Mouse (Mus musculus) hindbrain, embryonic 10.5 days (tissue): ENCODE results near the gene 1110017D15Rik. TPM values are rescaled to one million over a fixed set of nuclear protein-coding genes. Genes with fewer than 3 reads are reported as not detected.

Experiments used
- DNase-seq: peaks from one replicate; pipeline ENCODE4 v3.0.0-alpha.2; 2017; ENCODE audit warnings: low spot score
- H3K27ac ChIP-seq: fragments of 300-500 bp; sonication (generic); 2 replicates; pipeline ENCODE4 v1.5.1; 2016; ENCODE audit warnings: mild to moderate bottlenecking, moderate library complexity
- H3K27me3 ChIP-seq: fragments of 300-500 bp; sonication (generic); 2 replicates; pipeline ENCODE4 v1.6.1; 2016; ENCODE audit warnings: mild to moderate bottlenecking; ENCODE audit not compliant: poor library complexity, insufficient read depth, severe bottlenecking
- H3K36me3 ChIP-seq: fragments of 300-500 bp; sonication (generic); 2 replicates; pipeline ENCODE4 v1.6.1; 2016; ENCODE audit warnings: mild to moderate bottlenecking, moderate library complexity
- H3K4me1 ChIP-seq: fragments of 300-500 bp; sonication (generic); replicated peaks from 2 replicates; pipeline ENCODE4 v1.6.1; 2016; ENCODE audit warnings: mild to moderate bottlenecking
- H3K4me3 ChIP-seq: fragments of 300-500 bp; sonication (generic); 2 replicates; pipeline ENCODE4 v1.5.1; 2016; ENCODE audit warnings: mild to moderate bottlenecking, moderate library complexity
- H3K9me3 ChIP-seq: fragments of 300-500 bp; sonication (generic); 2 replicates; pipeline ENCODE4 v1.6.1; 2016; ENCODE audit warnings: mild to moderate bottlenecking, moderate library complexity
- whole genome bisulfite sequencing: fragments of 180-500 bp; shearing (Covaris S2); methylation state at CpG from one replicate; pipeline ENCODE4 v1.1.7; 2016; 5-methylcytosine and 5-hydroxymethylcytosine counted together
- polyA plus RNA-seq: library from polyadenylated mRNA; unstranded; fragments of >200 nt; fragmentation: Nextera tagmentation; extraction: Ambion mirVana; gene quantifications from 2 replicates; pipeline ENCODE4 v1.2.1, GENCODE M21; 2016

1110017D15Rik gene
- polyA plus RNA-seq, 1 experiment from 2014 or later, result 14.7 TPM

- no peaks in the 10 kb centered on the region for H3K9me3 ChIP-seq
- no peak for DNase-seq
- H3K27me3 ChIP-seq, result peaks cover 88% of the 10 kb centered on the region
- peaks cover 16% of the 10 kb centered on the region; the same call in 1 of the 2 replicates for H3K36me3 ChIP-seq
- peaks cover 31% of the 10 kb centered on the region for H3K4me1 ChIP-seq
- 35% methylated on average over 5 of the region's 5 CpGs for WGBS
- H3K4me3 ChIP-seq, result no peak overlapping the region
- H3K27ac ChIP-seq, result no peak overlapping the region
Measured at GRCm38 (mm10) chr4:41497046-41497445, 20.1 kb downstream of the 1110017D15Rik start.

GRCm38 (mm10) chr4:41495850-41496249 lies 21.3 kb downstream of the 1110017D15Rik start:
- no peaks in the 10 kb centered on the region for H3K9me3 ChIP-seq
- peaks cover 76% of the 10 kb centered on the region for H3K27me3 ChIP-seq
- whole genome bisulfite sequencing, result 88% methylated on average over 11 of the region's 11 CpGs
- H3K4me3 ChIP-seq, result no peak overlapping the region
- peaks cover 26% of the 10 kb centered on the region for H3K4me1 ChIP-seq
- no peak for DNase-seq
- peaks cover 16% of the 10 kb centered on the region; the same call in 1 of the 2 replicates for H3K36me3 ChIP-seq
- H3K27ac ChIP-seq, result no peak overlapping the region

GRCm38 (mm10) chr4:41495076-41495475 lies 22.1 kb downstream of the 1110017D15Rik start:
- 85% methylated on average over 4 of the region's 4 CpGs for WGBS
- Histone ChIP-seq H3K36me3 (peaks cover 16% of the 10 kb centered on the region; the same call in 1 of the 2 replicates), H3K4me3 (no peak overlapping the region), H3K4me1 (peaks cover 26% of the 10 kb centered on the region), H3K27ac (no peak overlapping the region), H3K9me3 (no peaks in the 10 kb centered on the region), H3K27me3 (peaks cover 68% of the 10 kb centered on the region)
- DNase-seq, result no peak

- Histone ChIP-seq H3K27me3 (peaks cover 61% of the 10 kb centered on the region), H3K4me1 (peaks cover 24% of the 10 kb centered on the region), H3K4me3 (no peak overlapping the region), H3K36me3 (peaks cover 16% of the 10 kb centered on the region; the same call in 1 of the 2 replicates), H3K9me3 (no peaks in the 10 kb centered on the region), H3K27ac (no peak overlapping the region)
- DNase-seq, result no peak
- 51% methylated on average over 3 of the region's 3 CpGs for WGBS
Measured at GRCm38 (mm10) chr4:41494378-41494777, 22.8 kb downstream of the 1110017D15Rik start.

DNA sequence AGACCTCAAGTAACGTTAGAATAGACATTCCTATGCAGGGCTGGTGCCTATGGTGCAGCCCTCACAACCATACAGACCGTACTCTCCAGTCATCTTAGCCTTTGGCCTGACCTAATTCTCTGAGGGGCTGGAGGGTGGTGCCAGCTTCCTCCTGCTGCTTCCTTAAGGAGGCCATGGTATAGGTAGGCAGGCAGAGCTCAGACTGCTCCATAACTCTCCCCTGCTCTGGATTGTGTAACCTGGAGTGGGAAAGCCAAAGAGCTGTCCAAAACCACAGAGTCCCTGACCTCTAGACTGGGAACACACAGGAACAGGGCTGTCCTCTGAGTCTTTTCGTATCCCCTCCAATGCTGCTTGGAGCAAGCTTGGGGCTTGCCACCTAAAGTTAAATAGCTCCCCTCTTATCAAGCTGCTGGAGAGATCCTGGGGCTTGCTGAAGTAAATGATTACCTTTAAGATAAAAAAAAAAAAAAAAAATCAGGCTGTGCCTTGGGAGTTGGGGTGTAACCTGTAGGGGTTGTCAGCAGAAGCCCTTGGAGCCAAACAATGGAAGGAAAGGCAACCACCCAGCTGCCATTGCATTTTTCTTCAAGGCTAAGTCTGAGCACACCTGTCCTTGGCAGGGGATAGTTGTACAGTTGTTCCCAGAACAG lies 23.5 kb downstream of the 1110017D15Rik start:
- Histone ChIP-seq H3K9me3 (no peaks in the 10 kb centered on the region), H3K4me1 (peaks cover 17% of the 10 kb centered on the region), H3K4me3 (no peak overlapping the region), H3K27me3 (peaks cover 53% of the 10 kb centered on the region), H3K27ac (no peak overlapping the region), H3K36me3 (peaks cover 16% of the 10 kb centered on the region; the same call in 1 of the 2 replicates)
- WGBS, result 72% methylated on average over 3 of the region's 3 CpGs
- no peak for DNase-seq

DNA sequence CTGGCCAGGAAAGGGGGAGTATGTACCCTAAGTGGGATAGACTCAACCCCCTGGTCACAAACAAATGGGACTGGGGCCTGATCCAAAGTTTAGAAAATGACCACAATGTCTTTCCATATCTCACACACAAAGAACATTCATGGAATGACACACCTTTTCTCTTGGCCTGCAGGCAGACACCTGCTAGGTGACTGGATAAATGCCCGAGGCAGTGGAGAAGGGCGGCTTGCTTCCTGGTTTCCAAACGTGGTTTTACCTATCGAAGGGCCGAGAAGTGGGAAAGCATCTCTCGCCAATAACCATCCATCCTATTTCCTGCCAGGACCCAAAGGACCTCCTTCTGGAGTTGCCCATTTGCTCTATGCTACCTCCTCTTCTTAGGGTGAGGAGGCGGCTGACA lies 24.2 kb downstream of the 1110017D15Rik start:
- Histone ChIP-seq H3K27me3 (peaks cover 47% of the 10 kb centered on the region), H3K27ac (no peak overlapping the region), H3K4me3 (no peak overlapping the region), H3K36me3 (peaks cover 16% of the 10 kb centered on the region; the same call in 1 of the 2 replicates), H3K4me1 (peaks cover 10% of the 10 kb centered on the region), H3K9me3 (no peaks in the 10 kb centered on the region)
- 80% methylated on average over 7 of the region's 7 CpGs for WGBS
- DNase-seq, result no peak

GRCm38 (mm10) chr4:41481601-41482017 lies 35.5 kb downstream of the 1110017D15Rik start:
- Histone ChIP-seq H3K9me3 (peaks cover 5% of the 10 kb centered on the region; the same call in 1 of the 2 replicates), H3K4me3 (no peak overlapping the region), H3K27ac (no peak overlapping the region), H3K4me1 (0 out of 2 replicates have a peak, but pooled peaks cover 2% of the 10 kb centered on the region), H3K27me3 (no peaks in the 10 kb centered on the region), H3K36me3 (peaks cover 55% of the 10 kb centered on the region)
- DNase-seq, result peak; percentile 33
- 74% methylated on average over 6 of the region's 6 CpGs for WGBS

DNA sequence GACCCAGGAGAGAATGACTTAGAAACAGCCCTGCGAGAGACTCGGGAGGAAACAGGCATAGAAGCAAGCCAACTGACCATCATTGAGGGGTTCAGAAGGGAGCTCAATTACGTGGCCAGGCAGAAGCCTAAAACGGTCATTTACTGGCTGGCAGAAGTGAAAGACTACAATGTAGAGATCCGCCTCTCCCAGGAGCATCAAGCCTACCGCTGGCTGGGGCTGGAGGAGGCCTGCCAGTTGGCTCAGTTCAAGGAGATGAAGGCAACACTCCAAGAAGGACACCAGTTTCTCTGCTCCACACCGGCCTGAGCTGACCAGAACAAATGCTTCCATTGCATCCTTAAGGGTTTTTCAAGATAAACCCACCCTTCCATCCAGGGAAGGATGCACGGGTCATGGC lies 36.9 kb downstream of the 1110017D15Rik start:
- DNase-seq, result no peak
- WGBS, result 88% methylated on average over 8 of the region's 8 CpGs
- no peak overlapping the region for H3K4me3 ChIP-seq
- H3K36me3 ChIP-seq, result peaks cover 55% of the 10 kb centered on the region
- no peaks in the 10 kb centered on the region for H3K9me3 ChIP-seq
- no peaks in the 10 kb centered on the region for H3K27me3 ChIP-seq
- H3K27ac ChIP-seq, result no peak overlapping the region
- 0 out of 2 replicates have a peak, but pooled peaks cover 2% of the 10 kb centered on the region for H3K4me1 ChIP-seq

DNA sequence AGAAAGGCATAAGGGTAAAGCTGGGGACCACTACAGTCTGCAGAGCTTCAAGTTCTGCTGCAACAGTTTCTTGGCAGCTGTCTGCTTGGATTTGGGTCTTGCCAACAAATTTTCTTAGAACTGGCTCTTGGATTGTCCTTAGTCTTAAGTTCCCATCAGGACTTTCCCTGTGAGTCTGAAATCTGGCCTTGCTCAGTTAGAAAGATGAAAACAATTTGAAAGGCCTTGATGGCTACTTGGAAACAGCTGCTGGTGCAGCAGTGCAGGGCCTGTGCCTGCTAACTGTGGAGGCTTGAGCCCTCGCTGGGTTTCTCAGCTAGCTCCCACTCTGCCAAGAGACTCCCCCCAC lies 37.7 kb downstream of the 1110017D15Rik start:
- H3K4me3 ChIP-seq, result no peak overlapping the region
- no peaks in the 10 kb centered on the region for H3K27me3 ChIP-seq
- peaks cover 55% of the 10 kb centered on the region for H3K36me3 ChIP-seq
- WGBS, result 74% methylated on average over 1 of the region's 1 CpGs
- no peak for DNase-seq
- H3K9me3 ChIP-seq, result no peaks in the 10 kb centered on the region
- no peak overlapping the region for H3K27ac ChIP-seq
- H3K4me1 ChIP-seq, result 0 out of 2 replicates have a peak, but pooled peaks cover 2% of the 10 kb centered on the region

DNA sequence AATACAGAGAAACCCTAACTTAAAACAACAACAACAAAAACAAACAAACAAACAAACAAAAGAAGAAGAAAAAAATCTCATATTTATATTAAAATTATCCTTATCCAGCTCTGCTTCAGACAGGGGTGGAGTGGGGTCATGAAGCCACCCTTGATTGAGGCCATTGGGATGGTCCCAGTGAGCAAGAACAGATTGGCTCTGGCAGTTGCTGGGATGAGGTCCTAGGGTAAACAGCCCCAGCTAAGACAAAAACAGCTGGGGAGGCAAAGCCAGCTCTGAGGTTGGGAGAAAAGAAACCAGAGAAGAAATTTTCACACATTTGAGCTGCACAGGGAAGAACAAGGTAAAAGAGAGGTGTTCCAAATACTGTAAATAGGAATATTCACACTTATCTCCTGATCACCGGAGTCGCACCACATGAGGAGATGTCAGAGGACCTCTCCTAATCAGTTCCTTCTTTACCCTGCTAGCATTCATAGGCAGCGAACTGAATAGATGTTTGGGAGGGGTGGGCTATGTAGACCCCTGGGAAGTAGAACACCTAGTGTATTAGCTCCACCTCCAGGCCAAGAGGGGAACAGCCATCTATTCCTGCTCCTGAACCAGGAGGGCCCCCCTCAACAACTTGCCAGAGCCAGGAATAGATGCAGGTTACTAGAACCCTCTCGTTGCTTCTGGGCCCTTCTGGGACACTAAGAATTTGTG lies 38.2 kb downstream of the 1110017D15Rik start:
- Histone ChIP-seq H3K36me3 (peaks cover 55% of the 10 kb centered on the region), H3K4me1 (0 out of 2 replicates have a peak, but pooled peaks cover 2% of the 10 kb centered on the region), H3K9me3 (no peaks in the 10 kb centered on the region), H3K27ac (no peak overlapping the region), H3K4me3 (no peak overlapping the region), H3K27me3 (no peaks in the 10 kb centered on the region)
- DNase-seq, result no peak
- whole genome bisulfite sequencing, result 71% methylated on average over 4 of the region's 4 CpGs

- Histone ChIP-seq H3K27me3 (no peaks in the 10 kb centered on the region), H3K27ac (no peak overlapping the region), H3K4me1 (0 out of 2 replicates have a peak, but pooled peaks cover 2% of the 10 kb centered on the region), H3K4me3 (no peak overlapping the region), H3K9me3 (no peaks in the 10 kb centered on the region), H3K36me3 (peaks cover 53% of the 10 kb centered on the region)
- no peak for DNase-seq
- 91% methylated on average over 9 of the region's 9 CpGs for WGBS
Measured at GRCm38 (mm10) chr4:41477648-41478160, 39.4 kb downstream of the 1110017D15Rik start.

DNA sequence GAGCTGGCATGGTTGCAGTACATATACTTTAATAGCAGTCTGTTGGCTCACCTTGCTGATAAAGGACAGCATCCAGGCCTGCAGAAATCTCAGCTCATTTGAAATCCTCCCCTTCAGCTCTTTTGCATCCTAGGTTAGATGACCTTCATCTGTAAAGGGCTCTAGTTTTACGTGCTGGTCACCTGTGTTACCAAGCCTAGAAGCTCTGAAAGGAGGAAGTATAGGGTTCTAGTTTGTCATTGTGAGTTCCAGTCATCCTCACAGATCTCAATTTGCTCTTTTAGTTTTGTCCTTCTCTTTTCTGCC lies 45.8 kb downstream of the 1110017D15Rik start:
- Histone ChIP-seq H3K9me3 (no peaks in the 10 kb centered on the region), H3K27ac (peak overlapping the region; percentile 80), H3K27me3 (no peaks in the 10 kb centered on the region), H3K4me3 (no peak overlapping the region), H3K36me3 (peaks cover 6% of the 10 kb centered on the region; the same call in 1 of the 2 replicates), H3K4me1 (peaks cover 27% of the 10 kb centered on the region)
- no peak for DNase-seq
- whole genome bisulfite sequencing, result 91% methylated on average over 1 of the region's 1 CpGs
